Mouse (Mus musculus) forebrain, postnatal 0 days (tissue): ENCODE measurements around the gene Tulp1. TPM values are rescaled to one million over a fixed set of nuclear protein-coding genes. Genes with fewer than 3 reads are reported as not detected.
"Not testable (repeated sequence)": the region's sequence is repeated elsewhere in the genome, so short reads cannot be mapped to it uniquely, and the experiment has no call there.

Experiments
- ATAC-seq: fragments of 200-750 bp; cut with Nextera tagmentation; 2 replicates; pipeline ENCODE4 v1.8.0; 2017; ENCODE audit warnings: mild to moderate bottlenecking, moderate library complexity
- DNase-seq: peaks from one replicate; pipeline ENCODE4 v3.0.0-alpha.2; 2015
- H3K27ac ChIP-seq: fragments of 300-500 bp; sonication (generic); 2 replicates; pipeline ENCODE4 v1.5.1; 2014; ENCODE audit warnings: low read depth, mild to moderate bottlenecking, antibody characterized with exemption, low read length, moderate library complexity, mixed read lengths
- H3K27me3 ChIP-seq: fragments of 300-500 bp; sonication (generic); 2 replicates; pipeline ENCODE4 v1.6.1; 2014; ENCODE audit warnings: mild to moderate bottlenecking, low read length, mixed read lengths; ENCODE audit not compliant: insufficient read depth
- H3K36me3 ChIP-seq: fragments of 300-500 bp; sonication (generic); 2 replicates; pipeline ENCODE4 v1.6.1; 2014; ENCODE audit warnings: mild to moderate bottlenecking, moderate library complexity; ENCODE audit not compliant: insufficient read depth
- H3K4me1 ChIP-seq: fragments of 300-500 bp; sonication (generic); 2 replicates; pipeline ENCODE4 v1.6.1; 2014; ENCODE audit warnings: antibody characterized with exemption; ENCODE audit not compliant: insufficient read depth
- H3K4me2 ChIP-seq: fragments of 300-500 bp; sonication (generic); 2 replicates; pipeline ENCODE4 v1.6.1; 2014; ENCODE audit warnings: low read depth, mild to moderate bottlenecking, moderate library complexity
- H3K4me3 ChIP-seq: fragments of 300-500 bp; sonication (generic); 2 replicates; pipeline ENCODE4 v1.5.1; 2014; ENCODE audit warnings: low read depth, low read length, mixed read lengths
- H3K9ac ChIP-seq: fragments of 300-500 bp; sonication (generic); 2 replicates; pipeline ENCODE4 v1.6.1; 2014; ENCODE audit warnings: mild to moderate bottlenecking
- H3K9me3 ChIP-seq: fragments of 300-500 bp; sonication (generic); 2 replicates; pipeline ENCODE4 v1.6.1; 2016; ENCODE audit warnings: low read length
- CTCF ChIP-seq: sonication (generic); IDR thresholded peaks from 2 replicates; pipeline ENCODE4 v1.5.1; 2016; ENCODE audit warnings: antibody characterized with exemption, control low read depth, low read depth
- WGBS: fragments of 180-500 bp; shearing (Covaris S2); extraction: QIAGEN DNeasy Blood & Tissue Kit; methylation state at CpG from one replicate; pipeline ENCODE4 v1.1.7; 2014; 5-methylcytosine and 5-hydroxymethylcytosine counted together
- polyA plus RNA-seq: library from polyadenylated mRNA; unstranded; fragments of >200 nt; fragmentation: Nextera tagmentation; extraction: Ambion mirVana; gene quantifications from 2 replicates; pipeline ENCODE4 v1.2.1, GENCODE M21; 2015
- total RNA-seq: library from RNA; depleted of rRNA; stranded (reverse); fragments of >200 nt; gene quantifications from 2 replicates; pipeline ENCODE4 v1.2.3, GENCODE M21; 2014

The Tulp1 gene
- total and polyA plus RNA-seq, 2 experiments from 2014 or later: 1.5 to 1.8 TPM

GRCm38 (mm10) chr17:28368449-28368848 lies 3.4 kb upstream of the Tulp1 start:
- H3K27me3 ChIP-seq: peaks cover 23% of the 10 kb centered on the region
- TF ChIP-seq CTCF: peak; percentile 72
- WGBS: 4% methylated on average over 13 of the region's 13 CpGs
- H3K27ac ChIP-seq: no peak overlapping the region
- H3K4me1 ChIP-seq: 0 out of 2 replicates have a peak, but pooled peaks cover under 1% of the 10 kb centered on the region
- no peak overlapping the region for H3K9ac ChIP-seq
- ATAC-seq (no peak), DNase-seq (peak; percentile 47)
- no peaks in the 10 kb centered on the region for H3K36me3 ChIP-seq
- H3K4me3 ChIP-seq: no peak overlapping the region
- no peaks in the 10 kb centered on the region for H3K9me3 ChIP-seq
- no peak overlapping the region for H3K4me2 ChIP-seq

DNA sequence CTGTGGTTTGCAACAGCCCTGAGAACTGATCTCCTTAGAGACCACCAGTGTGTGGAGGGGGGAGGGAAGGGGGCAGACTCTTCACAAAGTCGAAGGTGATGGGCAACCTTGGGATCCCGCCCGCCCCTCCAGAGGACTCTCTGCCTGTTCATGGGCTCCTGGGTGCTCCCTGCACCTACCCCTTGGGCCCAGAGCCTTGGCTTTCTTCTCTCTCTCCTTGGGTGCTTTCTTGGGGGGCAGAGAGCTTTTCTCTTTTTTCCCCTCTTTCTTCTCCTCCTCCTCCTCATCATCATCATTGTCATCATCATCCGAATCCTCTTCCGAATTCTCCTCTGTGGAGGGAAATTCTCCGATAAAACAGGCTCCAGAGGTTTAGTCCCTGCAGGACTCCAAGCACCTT lies 1.5 kb downstream of the Tulp1 start:
- no peak overlapping the region for H3K4me2 ChIP-seq
- H3K36me3 ChIP-seq: no peaks in the 10 kb centered on the region
- WGBS: 26% methylated on average over 6 of the region's 6 CpGs
- no peak overlapping the region for H3K27ac ChIP-seq
- no peak for TF ChIP-seq CTCF
- peaks cover 38% of the 10 kb centered on the region for H3K27me3 ChIP-seq
- H3K9me3 ChIP-seq: no peaks in the 10 kb centered on the region
- DNase-seq (no peak), ATAC-seq (no peak)
- 0 out of 2 replicates have a peak, but pooled peaks cover 9% of the 10 kb centered on the region for H3K4me1 ChIP-seq
- no peak overlapping the region for H3K9ac ChIP-seq
- no peak overlapping the region; the same call in 1 of the 2 replicates for H3K4me3 ChIP-seq

DNA sequence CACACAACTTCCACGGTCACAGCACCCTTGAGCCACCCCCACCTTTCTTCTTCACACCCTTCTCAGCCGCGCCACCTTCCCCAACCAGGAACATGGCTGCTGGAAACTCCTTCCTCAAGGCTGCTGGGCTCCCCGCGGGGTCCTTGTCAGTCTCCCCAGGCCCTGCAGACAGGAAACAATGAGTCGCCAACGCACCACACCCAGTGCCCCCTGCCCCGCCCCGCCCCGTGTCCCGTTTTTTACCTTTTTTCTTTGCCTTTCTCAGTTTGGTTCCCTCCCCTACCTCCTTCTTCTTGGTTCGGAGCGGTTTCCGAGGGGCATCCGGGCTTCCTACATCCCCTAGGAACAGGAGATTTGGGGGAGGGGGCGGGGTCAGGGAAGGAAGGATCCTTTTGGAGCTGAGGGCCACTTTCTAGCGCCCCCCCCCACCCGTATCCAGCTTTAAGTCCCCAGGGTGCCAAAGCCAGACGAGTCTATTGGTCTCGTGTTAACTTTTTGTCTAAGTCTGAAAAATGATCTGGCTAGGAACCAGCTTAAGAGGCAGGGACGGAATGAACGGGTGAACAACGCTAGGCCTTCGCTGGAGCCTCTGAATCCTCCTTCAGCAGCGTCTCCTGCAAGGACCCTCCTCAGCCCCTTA lies 2.2 kb downstream of the Tulp1 start:
- Histone ChIP-seq H3K9ac (no peak overlapping the region), H3K27me3 (peaks cover 42% of the 10 kb centered on the region), H3K4me1 (0 out of 2 replicates have a peak, but pooled peaks cover 9% of the 10 kb centered on the region), H3K36me3 (no peaks in the 10 kb centered on the region), H3K4me3 (peak overlapping the region; percentile 16; the same call in 1 of the 2 replicates), H3K4me2 (peak overlapping the region; percentile 39), H3K27ac (no peak overlapping the region), H3K9me3 (no peaks in the 10 kb centered on the region)
- ATAC-seq (no peak), DNase-seq (no peak)
- no peak for TF ChIP-seq CTCF
- WGBS: 3% methylated on average over 25 of the region's 25 CpGs

DNA sequence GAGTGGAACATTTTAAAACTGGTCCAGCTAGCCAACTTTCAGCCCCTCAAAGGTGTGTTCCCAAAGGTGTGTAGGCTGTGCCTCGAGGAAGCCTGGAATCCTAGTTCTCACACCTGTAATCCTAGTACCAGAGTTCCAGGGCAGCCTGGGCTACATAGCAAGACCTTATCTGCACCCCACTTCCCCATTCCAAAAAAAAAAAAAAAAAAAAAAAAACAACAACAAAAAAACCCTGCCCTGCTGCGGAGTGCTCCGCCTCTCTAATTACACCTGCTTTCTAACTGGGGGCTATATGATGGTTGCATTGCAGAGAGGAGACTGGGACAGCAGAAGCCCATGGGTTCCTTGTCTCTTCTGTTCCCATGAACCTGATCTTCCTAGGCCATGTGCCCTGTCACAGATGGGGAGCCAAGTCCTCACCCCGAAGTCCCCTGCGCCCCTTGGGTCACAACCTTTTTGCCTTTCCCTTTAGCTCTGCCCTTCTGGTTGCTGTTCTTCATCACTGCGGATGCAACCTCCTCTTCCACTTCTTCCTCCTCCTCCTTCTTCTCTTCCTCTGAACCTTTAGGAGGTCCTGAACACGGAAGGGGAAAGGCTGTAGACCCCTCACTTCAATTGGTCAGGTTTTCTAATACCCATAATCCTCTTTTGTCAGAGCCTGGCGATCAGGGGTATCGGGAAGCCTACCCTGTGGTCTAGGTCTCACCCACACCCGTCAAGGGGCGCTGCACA lies 2.9 kb downstream of the Tulp1 start:
- H3K27me3 ChIP-seq: peaks cover 42% of the 10 kb centered on the region
- no peak overlapping the region for H3K9ac ChIP-seq
- H3K4me3 ChIP-seq: peak overlapping the region; percentile 16; the same call in 1 of the 2 replicates
- DNase-seq (no peak), ATAC-seq (no peak)
- H3K27ac ChIP-seq: no peak overlapping the region
- 34% methylated on average over 11 of the region's 11 CpGs for WGBS
- no peaks in the 10 kb centered on the region for H3K9me3 ChIP-seq
- no peak for TF ChIP-seq CTCF
- H3K36me3 ChIP-seq: no peaks in the 10 kb centered on the region
- H3K4me2 ChIP-seq: peak overlapping the region; percentile 39
- H3K4me1 ChIP-seq: 0 out of 2 replicates have a peak, but pooled peaks cover 9% of the 10 kb centered on the region

- ATAC-seq (no peak), DNase-seq (no peak)
- no peak for TF ChIP-seq CTCF
- H3K36me3 ChIP-seq: no peaks in the 10 kb centered on the region
- H3K4me2 ChIP-seq: no peak overlapping the region
- no peaks in the 10 kb centered on the region for H3K9me3 ChIP-seq
- H3K4me3 ChIP-seq: no peak overlapping the region
- peaks cover 38% of the 10 kb centered on the region for H3K27me3 ChIP-seq
- H3K4me1 ChIP-seq: 0 out of 2 replicates have a peak, but pooled peaks cover 9% of the 10 kb centered on the region
- 83% methylated on average over 9 of the region's 9 CpGs for WGBS
- H3K9ac ChIP-seq: no peak overlapping the region
- H3K27ac ChIP-seq: no peak overlapping the region
These were observed 4.3 kb downstream of the Tulp1 start for GRCm38 (mm10) chr17:28360531-28361277.

- H3K36me3 ChIP-seq, H3K9ac ChIP-seq, H3K4me3 ChIP-seq, DNase-seq, H3K4me1 ChIP-seq, H3K27ac ChIP-seq, H3K9me3 ChIP-seq, ATAC-seq, H3K4me2 ChIP-seq: not testable (repeated sequence)
- H3K27me3 ChIP-seq: peaks cover 21% of the 10 kb centered on the region
- WGBS: 19% methylated on average over 22 of the region's 24 CpGs
These were observed 6.3 kb downstream of the Tulp1 start for GRCm38 (mm10) chr17:28358576-28359261.
